In genomic region chr8:71026424-71026890, GRCm38 (mm10) we compare ENCODE assay signal across 8 mouse cellular contexts.
A peak's percentile ranks its signal among the peaks of the same experiment; 100 is the strongest.
DNase-seq lines count a peak whose midpoint lies in the region; ATAC-seq and TF ChIP-seq lines count a peak whose summit lies in the region.
"Not testable (repeated sequence)": the region's sequence is repeated elsewhere in the genome, so short reads cannot be mapped to it uniquely, and the experiment has no call there.

No protein-coding gene starts in this region.

- peak overlapping the region; percentile 40 for H3K4me2 ChIP-seq in CH12.LX (ENCODE audit: insufficient read depth, low read depth, poor library complexity, severe bottlenecking)
- H3K4me2 ChIP-seq in forebrain, postnatal 0 days (ENCODE audit: low read depth), result peak overlapping the region; percentile 36
- H3K4me2 ChIP-seq in hindbrain, embryonic 15.5 days, result peak overlapping the region; percentile 51
- H3K4me2 ChIP-seq in lung, embryonic 16.5 days (ENCODE audit: low read depth, low read length), result peak overlapping the region; percentile 30
- peak overlapping the region; percentile 49 for H3K4me2 ChIP-seq in neural tube, embryonic 15.5 days

- ATAC-seq in forebrain, postnatal 0 days, result peak; percentile 93
- ATAC-seq in hindbrain, embryonic 15.5 days (ENCODE audit: low FRiP score, low read depth), result peak; percentile 86
- peak; percentile 59; the same call in 1 of the 2 replicates for ATAC-seq in lung, embryonic 16.5 days (ENCODE audit: low read depth)
- ATAC-seq in neural tube, embryonic 15.5 days (ENCODE audit: low FRiP score), result peak; percentile 91

- in situ Hi-C loops in CH12.LX (cut with MboI; ENCODE audit: low pct_ligation_motif_present, low pct_unique_long_range_greater_than_20kb, low sequenced_read_pairs), result not testable (repeated sequence)

- not testable (repeated sequence) for TF ChIP-seq RAD21 in CH12.LX (IDR thresholded peaks at IDR 0.05; ENCODE audit: low read depth, low read length)

- not testable (repeated sequence) for DNase-seq in CH12.LX (ENCODE audit: extremely low read depth)
- peak; percentile 24 for DNase-seq in brain, embryonic 14.5 days (ENCODE audit: low read depth)
- DNase-seq in embryo, embryonic 11 days, result peak; percentile 53
- DNase-seq in forebrain, postnatal 0 days, result peak; percentile 5
- DNase-seq in left cerebral cortex, postnatal 4 days, result peak; percentile 3

- TF ChIP-seq CTCF in CH12.LX (conservative IDR thresholded peaks at IDR 0.05 in 1 of 2, IDR thresholded peaks at IDR 0.05 in 1 of 2; ENCODE audit: low read depth in 2 of 2, low read length in 2 of 2); brain, embryonic 14.5 days (IDR thresholded peaks at IDR 0.05; ENCODE audit: borderline replicate concordance, extremely low read depth, insufficient read depth, insufficient read length); forebrain, postnatal 0 days (IDR thresholded peaks at IDR 0.05; ENCODE audit: low read depth): not testable (repeated sequence)

- not testable (repeated sequence) for TF ChIP-seq POLR2A in CH12.LX (IDR thresholded peaks at IDR 0.05; ENCODE audit: low read depth, low read length); brain, embryonic 14.5 days (IDR thresholded peaks at IDR 0.05; ENCODE audit: borderline replicate concordance, extremely low read depth, insufficient read depth, insufficient read length, poor library complexity, severe bottlenecking)

- not testable (repeated sequence) for H3K79me2 ChIP-seq in CH12.LX (replicated peaks; ENCODE audit: control insufficient read depth, extremely low read depth, insufficient read depth, poor library complexity, severe bottlenecking)

- not testable (repeated sequence) for H3K36me3 ChIP-seq in CH12.LX (replicated peaks in 1 of 2; ENCODE audit: control insufficient read depth in 1 of 2, insufficient read depth in 1 of 2, low read length in 1 of 2); forebrain, postnatal 0 days (ENCODE audit: insufficient read depth); hindbrain, embryonic 15.5 days; lung, embryonic 16.5 days (ENCODE audit: control insufficient read depth, insufficient read depth, low read length); neural tube, embryonic 15.5 days

- not testable (repeated sequence) for H3K9me3 ChIP-seq in CH12.LX (replicated peaks; ENCODE audit: low read length); forebrain, postnatal 0 days (ENCODE audit: low read length); hindbrain, embryonic 15.5 days; lung, embryonic 16.5 days (ENCODE audit: control insufficient read depth, low read length); neural tube, embryonic 15.5 days (replicated peaks)

- H3K9ac ChIP-seq in CH12.LX (ENCODE audit: insufficient read depth, low read depth); forebrain, postnatal 0 days; hindbrain, embryonic 15.5 days; lung, embryonic 16.5 days (ENCODE audit: low read length); neural tube, embryonic 15.5 days (replicated peaks): not testable (repeated sequence)

- TF ChIP-seq EP300 in CH12.LX (IDR thresholded peaks at IDR 0.05; ENCODE audit: low read length), result not testable (repeated sequence)

- H3K4me3 ChIP-seq in CH12.LX (replicated peaks in 1 of 3; ENCODE audit: low read depth in 2 of 3, low read length in 2 of 3, poor library complexity in 1 of 3); forebrain, postnatal 0 days (ENCODE audit: low read depth, low read length); lung, embryonic 16.5 days (ENCODE audit: low read length): not testable (repeated sequence)
- H3K4me3 ChIP-seq in hindbrain, embryonic 15.5 days, result peak overlapping the region; percentile 29
- H3K4me3 ChIP-seq in neural tube, embryonic 15.5 days (replicated peaks), result peak overlapping the region; percentile 28

- not testable (repeated sequence) for H3K27ac ChIP-seq in CH12.LX (ENCODE audit: insufficient read depth, low read depth); forebrain, postnatal 0 days (ENCODE audit: low read depth, low read length); hindbrain, embryonic 15.5 days (replicated peaks); lung, embryonic 16.5 days (ENCODE audit: low read length); neural tube, embryonic 15.5 days (replicated peaks)

- H3K27me3 ChIP-seq in CH12.LX (replicated peaks), result peaks cover 17% of the 10 kb centered on the region
- not testable (repeated sequence) for H3K27me3 ChIP-seq in forebrain, postnatal 0 days (ENCODE audit: insufficient read depth, low read length); hindbrain, embryonic 15.5 days; lung, embryonic 16.5 days (ENCODE audit: control insufficient read depth, insufficient read depth, low read depth, low read length); neural tube, embryonic 15.5 days (replicated peaks)

- H3K4me1 ChIP-seq in CH12.LX (ENCODE audit: control insufficient read depth in 1 of 2, insufficient read depth in 2 of 2); forebrain, postnatal 0 days (ENCODE audit: insufficient read depth); hindbrain, embryonic 15.5 days (replicated peaks); lung, embryonic 16.5 days (replicated peaks; ENCODE audit: control insufficient read depth, insufficient read depth, low read length); neural tube, embryonic 15.5 days: not testable (repeated sequence)

- dilution Hi-C loops in CH12.LX (cut with MboI; ENCODE audit: extremely low pct_ligation_motif_present, extremely low pct_unique_long_range_greater_than_20kb, low sequenced_read_pairs), result not testable (repeated sequence)

- intact Hi-C loops in left cerebral cortex, postnatal 4 days (cut with DNase I), result not testable (repeated sequence)

- WGBS in forebrain, postnatal 0 days, result 8% methylated on average over 17 of the region's 17 CpGs
- WGBS in hindbrain, embryonic 15.5 days, result 5% methylated on average over 17 of the region's 17 CpGs
- 7% methylated on average over 17 of the region's 17 CpGs for WGBS in lung, embryonic 16.5 days
- WGBS in neural tube, embryonic 15.5 days, result 3% methylated on average over 16 of the region's 17 CpGs

TF ChIP-seq in CH12.LX, 34 proteins besides CTCF, POLR2A, EP300 and RAD21:
- TF ChIP-seq NRF1 (IDR thresholded peaks at IDR 0.05; ENCODE audit: low read depth, low read length), result peak; percentile 39; the same call in 1 of the 2 replicates
TF ChIP-seq in CH12.LX: peak in this region for 1; not testable (repeated sequence) for 33.
